Mouse (Mus musculus) liver, embryonic 14.5 days (tissue): Measurements from ENCODE around the gene Ap1s3. TPM values are rescaled to one million over a fixed set of nuclear protein-coding genes. Genes with fewer than 3 reads are reported as not detected.

Experiments used
- ATAC-seq: fragments of 200-750 bp; cut with Nextera tagmentation; 2 replicates; pipeline ENCODE4 v1.8.0; 2017; ENCODE audit warnings: moderate number of reproducible peaks, mild to moderate bottlenecking, moderate library complexity; ENCODE audit not compliant: insufficient read depth
- DNase-seq, 3 experiments: peaks; one replicate each; pipeline ENCODE4 v3.0.0-alpha.2; 2012 to 2013; ENCODE audit warnings: low read depth in 3 of 3, low spot score in 3 of 3
- H3K27ac ChIP-seq: fragments of 300-500 bp; sonication (generic); 2 replicates; pipeline ENCODE4 v1.5.1; 2014; ENCODE audit warnings: moderate library complexity, mild to moderate bottlenecking, control low read depth, inconsistent platforms
- H3K27me3 ChIP-seq: fragments of 300-500 bp; sonication (generic); 2 replicates; pipeline ENCODE4 v1.6.1; 2014; ENCODE audit warnings: mild to moderate bottlenecking, low read length, moderate library complexity; ENCODE audit not compliant: control insufficient read depth, insufficient read depth
- H3K36me3 ChIP-seq: fragments of 300-500 bp; sonication (generic); replicated peaks from 2 replicates; pipeline ENCODE4 v1.6.1; 2014; ENCODE audit warnings: low read depth; ENCODE audit not compliant: control insufficient read depth, insufficient read depth
- H3K4me1 ChIP-seq, 2 experiments: fragments of 200-500 bp in 1 of 2; fragments of 300-500 bp in 1 of 2; sonication (generic) in 1 of 2; replicated peaks; 2 replicates each; pipeline ENCODE4 v1.6.1; 2012 to 2014; ENCODE audit warnings: antibody characterized with exemption in 1 of 2, inconsistent platforms in 1 of 2, low read length in 1 of 2; ENCODE audit not compliant: control insufficient read depth in 2 of 2, insufficient read depth in 2 of 2
- H3K4me2 ChIP-seq: fragments of 300-500 bp; sonication (generic); 2 replicates; pipeline ENCODE4 v1.6.1; 2014; ENCODE audit warnings: low read depth, mild to moderate bottlenecking, control low read depth, moderate library complexity
- H3K4me3 ChIP-seq, 2 experiments: fragments of 200-500 bp in 1 of 2; fragments of 300-500 bp in 1 of 2; sonication (generic) in 1 of 2; 2 replicates each; pipeline ENCODE4 v1.5.1; 2012 to 2014; ENCODE audit warnings: low read depth in 2 of 2, low read length in 2 of 2, mild to moderate bottlenecking in 2 of 2, control low read depth in 1 of 2, inconsistent platforms in 1 of 2, moderate library complexity in 1 of 2; ENCODE audit not compliant: insufficient read depth in 1 of 2
- H3K9ac ChIP-seq: fragments of 300-500 bp; sonication (generic); replicated peaks from 2 replicates; pipeline ENCODE4 v1.6.1; 2014; ENCODE audit warnings: mild to moderate bottlenecking, control low read depth, moderate library complexity
- H3K9me3 ChIP-seq: fragments of 300-500 bp; sonication (generic); 2 replicates; pipeline ENCODE4 v1.6.1; 2016; ENCODE audit warnings: low read length, mixed read lengths; ENCODE audit not compliant: control insufficient read depth
- CTCF ChIP-seq: IDR thresholded peaks from 2 replicates; pipeline ENCODE4 v1.5.1; 2016; ENCODE audit warnings: antibody characterized with exemption, low read depth, control low read depth
- EP300 ChIP-seq: IDR thresholded peaks from 2 replicates; pipeline ENCODE4 v1.6.1; 2016; ENCODE audit warnings: antibody characterized with exemption, low read depth
- WGBS: fragments of 180-500 bp; shearing (Covaris S2); extraction: QIAGEN DNeasy Blood & Tissue Kit; methylation state at CpG from one replicate; pipeline ENCODE4 v1.1.7; 2014; ENCODE audit not compliant: insufficient replicate concordance; 5-methylcytosine and 5-hydroxymethylcytosine counted together
- polyA plus RNA-seq, 2 experiments: library from polyadenylated mRNA; depleted of rRNA in 1 of 2; stranded (reverse) in 1 of 2; unstranded in 1 of 2; fragments of >200 nt; fragmentation: Nextera tagmentation in 1 of 2; extraction: Ambion mirVana in 1 of 2; gene quantifications; 2 replicates each; pipeline versions ENCODE4 v1.2.1 to v1.2.3; 2012 to 2014

The Ap1s3 gene
- polyA plus RNA-seq, 2 experiments: 0.39 to 1.6 TPM

DNA sequence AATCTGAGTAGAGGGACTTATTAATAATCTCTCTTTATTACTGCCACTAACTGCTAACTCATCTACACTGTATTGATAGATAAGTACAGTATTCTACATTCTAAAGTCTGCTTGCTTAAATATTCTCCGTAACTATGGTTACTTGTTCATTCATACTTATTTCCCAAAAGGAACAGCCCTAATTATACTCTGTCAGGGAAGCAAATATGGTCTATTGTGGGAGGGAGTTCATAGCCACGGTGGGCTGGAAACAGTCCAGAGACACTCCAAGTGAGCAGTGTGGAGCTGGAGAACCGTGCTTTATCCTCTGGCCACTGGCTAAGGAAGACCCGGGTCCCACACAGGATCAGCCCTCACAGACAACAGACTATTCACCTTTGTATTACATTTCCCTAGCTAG lies 38.9 kb upstream of the Ap1s3 start:
- Histone ChIP-seq H3K36me3 (no peaks in the 10 kb centered on the region; the same call in 1 of the 2 replicates), H3K9ac (no peak overlapping the region), H3K27ac (no peak overlapping the region), H3K4me3 (no peak overlapping the region), H3K4me2 (no peak overlapping the region), H3K9me3 (no peaks in the 10 kb centered on the region), H3K27me3 (no peaks in the 10 kb centered on the region), H3K4me1 (no peaks in the 10 kb centered on the region; a peak in 1 of 4 replicates)
- ATAC-seq: no peak
- TF ChIP-seq EP300 (no peak), CTCF (no peak)
- 37% methylated on average over 4 of the region's 4 CpGs for WGBS
- no peak for DNase-seq

DNA sequence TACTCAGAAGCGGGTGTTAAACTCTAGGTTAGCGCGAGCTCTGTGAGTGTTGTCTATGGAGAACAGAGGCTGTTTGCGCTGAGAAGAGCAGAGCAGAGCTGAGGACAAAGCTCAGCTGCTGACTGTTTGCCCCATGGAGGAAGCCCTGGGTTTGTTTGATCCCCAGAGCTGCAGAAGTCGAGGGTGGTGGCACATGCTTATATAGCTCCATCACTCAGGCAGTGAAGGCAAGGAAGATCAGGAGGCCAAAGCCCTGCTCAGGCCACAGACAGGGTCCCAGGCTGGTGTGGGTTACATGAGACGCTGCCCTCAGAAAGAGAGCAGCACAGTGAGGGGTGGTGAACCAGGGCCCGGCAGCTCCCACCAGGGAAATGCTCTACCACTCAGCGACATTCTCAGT lies 38.4 kb upstream of the Ap1s3 start:
- Histone ChIP-seq H3K4me1 (no peaks in the 10 kb centered on the region; a peak in 1 of 4 replicates), H3K27ac (no peak overlapping the region), H3K27me3 (no peaks in the 10 kb centered on the region), H3K4me2 (no peak overlapping the region), H3K4me3 (no peak overlapping the region), H3K36me3 (no peaks in the 10 kb centered on the region; the same call in 1 of the 2 replicates), H3K9me3 (no peaks in the 10 kb centered on the region), H3K9ac (no peak overlapping the region)
- ATAC-seq (no peak), DNase-seq (no peak)
- TF ChIP-seq CTCF: no peak
- TF ChIP-seq EP300: no peak
- WGBS: 63% methylated on average over 8 of the region's 8 CpGs

DNA sequence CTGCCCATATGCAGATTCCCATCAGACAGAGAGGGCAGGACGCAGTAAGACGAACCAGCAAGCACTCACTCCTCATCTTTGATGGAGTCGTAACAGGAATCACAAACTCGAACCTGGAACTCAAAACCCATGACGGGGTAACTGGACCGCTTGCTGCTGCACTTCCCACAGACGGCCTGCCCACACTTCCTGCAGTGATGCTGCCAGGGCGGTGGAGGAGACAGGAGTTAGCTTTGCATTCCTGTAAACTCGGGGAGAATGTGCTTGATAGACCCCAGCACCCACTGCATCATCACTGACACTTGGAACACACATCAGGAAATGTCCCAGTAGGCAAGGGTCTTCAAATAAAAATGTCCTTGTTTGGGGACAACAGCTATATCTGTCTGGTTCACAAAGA lies 35.6 kb upstream of the Ap1s3 start:
- no peaks in the 10 kb centered on the region for H3K9me3 ChIP-seq
- WGBS: 60% methylated on average over 9 of the region's 9 CpGs
- no peaks in the 10 kb centered on the region; a peak in 1 of 4 replicates for H3K4me1 ChIP-seq
- TF ChIP-seq CTCF (no peak), EP300 (no peak)
- H3K27ac ChIP-seq: no peak overlapping the region
- H3K4me2 ChIP-seq: no peak overlapping the region
- no peaks in the 10 kb centered on the region for H3K27me3 ChIP-seq
- ATAC-seq (no peak), DNase-seq (no peak)
- H3K36me3 ChIP-seq: no peaks in the 10 kb centered on the region; the same call in 1 of the 2 replicates
- H3K9ac ChIP-seq: no peak overlapping the region
- H3K4me3 ChIP-seq: no peak overlapping the region

DNA sequence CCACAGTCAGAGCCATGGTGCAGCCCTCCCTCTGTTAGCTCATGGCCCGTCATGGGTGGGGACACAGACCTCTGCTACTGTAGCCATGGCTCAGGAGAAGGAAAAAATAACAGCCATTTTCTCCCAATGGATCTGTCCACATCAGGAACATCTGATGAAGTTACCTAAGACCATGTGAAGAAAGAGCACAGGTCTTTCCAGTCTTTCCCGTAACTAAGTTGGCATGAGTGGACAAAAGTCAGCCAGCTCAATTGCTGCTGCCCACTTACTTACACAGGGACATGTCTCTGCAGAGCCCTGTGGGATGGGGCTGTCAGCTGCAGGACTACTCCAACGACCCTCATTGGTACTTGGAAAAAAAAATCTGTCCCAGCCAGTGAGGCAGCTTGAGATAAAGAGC lies 34.9 kb upstream of the Ap1s3 start:
- ATAC-seq: no peak

DNA sequence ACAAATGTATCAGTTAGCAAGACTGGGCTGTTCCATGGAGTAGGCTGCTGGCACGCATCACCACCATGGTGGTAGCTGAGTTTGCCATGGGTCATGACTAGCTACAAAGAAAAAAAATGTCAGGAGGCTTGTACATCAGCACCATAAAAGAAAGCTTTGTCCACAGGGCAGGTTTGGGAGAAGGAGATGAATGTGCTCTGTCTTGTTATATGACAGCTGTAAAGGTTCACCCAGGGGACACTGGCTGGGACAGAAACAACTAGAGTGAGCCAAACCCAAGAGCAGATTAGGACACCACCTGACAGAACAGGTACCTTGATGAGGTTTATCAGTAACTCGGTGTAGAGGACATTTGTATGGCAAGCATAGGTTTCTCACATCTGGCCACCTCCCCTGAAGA lies 32.9 kb upstream of the Ap1s3 start:
- Histone ChIP-seq H3K36me3 (no peaks in the 10 kb centered on the region; the same call in 1 of the 2 replicates), H3K4me3 (no peak overlapping the region), H3K9ac (no peak overlapping the region), H3K27ac (no peak overlapping the region), H3K27me3 (no peaks in the 10 kb centered on the region), H3K9me3 (no peaks in the 10 kb centered on the region), H3K4me1 (no peaks in the 10 kb centered on the region), H3K4me2 (no peak overlapping the region)
- TF ChIP-seq EP300: no peak
- TF ChIP-seq CTCF: no peak
- WGBS: 73% methylated on average over 2 of the region's 2 CpGs
- no peak for ATAC-seq
- no peak for DNase-seq

More for the DNA sequence above, 34.9 kb upstream of the Ap1s3 start:
- Histone ChIP-seq H3K4me1 (no peaks in the 10 kb centered on the region; a peak in 1 of 4 replicates), H3K27ac (no peak overlapping the region), H3K36me3 (no peaks in the 10 kb centered on the region; the same call in 1 of the 2 replicates), H3K4me2 (no peak overlapping the region), H3K4me3 (no peak overlapping the region), H3K9ac (no peak overlapping the region), H3K9me3 (no peaks in the 10 kb centered on the region), H3K27me3 (no peaks in the 10 kb centered on the region)
- 58% methylated on average over 3 of the region's 3 CpGs for WGBS
- TF ChIP-seq CTCF (no peak), EP300 (no peak)
- DNase-seq: no peak
